Mouse (Mus musculus) CH12.LX (cell line): Measurements from ENCODE around the gene Calhm5. TPM values are rescaled to one million over a fixed set of nuclear protein-coding genes. Genes with fewer than 3 reads are reported as not detected.

Experiments used
- DNase-seq: peaks from one replicate; pipeline ENCODE4 v3.0.0-alpha.2; 2013; ENCODE audit errors: extremely low read depth
- H3K27ac ChIP-seq: 2 replicates; pipeline ENCODE4 v1.5.1; 2012; ENCODE audit warnings: low read depth, mild to moderate bottlenecking, control low read depth, moderate library complexity; ENCODE audit not compliant: insufficient read depth
- H3K27me3 ChIP-seq: replicated peaks from 2 replicates; pipeline ENCODE3; 2012; ENCODE audit warnings: inconsistent platforms
- H3K36me3 ChIP-seq, 2 experiments: replicated peaks in 1 of 2; 2 replicates each; pipeline versions ENCODE3 to v1.6.1; 2012; ENCODE audit warnings: inconsistent platforms in 1 of 2, low read length in 1 of 2, mild to moderate bottlenecking in 1 of 2, mixed read lengths in 1 of 2, moderate library complexity in 1 of 2; ENCODE audit not compliant: control insufficient read depth in 1 of 2, insufficient read depth in 1 of 2
- H3K4me1 ChIP-seq, 2 experiments: 2 replicates each; pipeline ENCODE4 v1.6.1; 2012; ENCODE audit warnings: inconsistent platforms in 1 of 2, moderate library complexity in 1 of 2; ENCODE audit not compliant: insufficient read depth in 2 of 2, control insufficient read depth in 1 of 2
- H3K4me2 ChIP-seq: 2 replicates; pipeline ENCODE4 v1.6.1; 2012; ENCODE audit warnings: low read depth, mild to moderate bottlenecking, control low read depth; ENCODE audit not compliant: poor library complexity, insufficient read depth, severe bottlenecking
- H3K4me3 ChIP-seq, 3 experiments: fragments of 150-350 bp in 1 of 3; sonication (generic) in 1 of 3; replicated peaks in 1 of 3; 2 replicates each; pipeline versions ENCODE3 to v1.5.1; 2011 to 2012; ENCODE audit warnings: low read depth in 2 of 3, low read length in 2 of 3, mild to moderate bottlenecking in 2 of 3, moderate library complexity in 2 of 3, control low read depth in 1 of 3, improper control_type of control experiment in 1 of 3, inconsistent platforms in 1 of 3, mixed read lengths in 1 of 3; ENCODE audit not compliant: poor library complexity in 1 of 3
- H3K79me2 ChIP-seq: replicated peaks from 2 replicates; pipeline ENCODE4 v1.6.1; 2012; ENCODE audit warnings: mild to moderate bottlenecking, moderate library complexity; ENCODE audit not compliant: control insufficient read depth, poor library complexity, insufficient read depth, severe bottlenecking; ENCODE audit errors: extremely low read depth
- H3K9ac ChIP-seq: 2 replicates; pipeline ENCODE4 v1.6.1; 2012; ENCODE audit warnings: low read depth, mild to moderate bottlenecking, control low read depth, moderate library complexity; ENCODE audit not compliant: insufficient read depth
- H3K9me3 ChIP-seq: replicated peaks from 2 replicates; pipeline ENCODE3; 2012; ENCODE audit warnings: low read length, inconsistent platforms, mixed read lengths
- CHD2 ChIP-seq: IDR thresholded peaks from 2 replicates; pipeline ENCODE4 v1.6.1; 2011; ENCODE audit warnings: low read length, improper control_type of control experiment
- CTCF ChIP-seq, 2 experiments: IDR thresholded peaks in 1 of 2; conservative IDR thresholded peaks in 1 of 2; 2 replicates each; pipeline ENCODE4 v1.5.1; 2011 to 2012; ENCODE audit warnings: low read depth in 2 of 2, low read length in 2 of 2, improper control_type of control experiment in 1 of 2, inconsistent platforms in 1 of 2, mild to moderate bottlenecking in 1 of 2, moderate library complexity in 1 of 2
- E2F4 ChIP-seq: IDR thresholded peaks from 2 replicates; pipeline ENCODE4 v1.6.1; 2011; ENCODE audit warnings: low read depth, low read length, improper control_type of control experiment; ENCODE audit not compliant: insufficient replicate concordance
- ELF1 ChIP-seq: IDR thresholded peaks from 2 replicates; pipeline ENCODE4 v1.6.1; 2014; ENCODE audit warnings: low read depth, mild to moderate bottlenecking, inconsistent platforms, low read length, improper control_type of control experiment
- EP300 ChIP-seq: IDR thresholded peaks from 2 replicates; pipeline ENCODE4 v1.6.1; 2011; ENCODE audit warnings: low read length, improper control_type of control experiment
- IRF4 ChIP-seq: IDR thresholded peaks from 2 replicates; pipeline ENCODE4 v1.6.1; 2014; ENCODE audit warnings: low read depth, mild to moderate bottlenecking, inconsistent platforms, low read length, improper control_type of control experiment
- JUN ChIP-seq: IDR thresholded peaks from 2 replicates; pipeline ENCODE4 v1.6.1; 2011; ENCODE audit warnings: low read depth, mild to moderate bottlenecking, low read length, improper control_type of control experiment, moderate library complexity; ENCODE audit not compliant: insufficient read depth
- MAFK ChIP-seq: IDR thresholded peaks from 2 replicates; pipeline ENCODE4 v1.6.1; 2011; ENCODE audit warnings: low read length, improper control_type of control experiment; ENCODE audit not compliant: insufficient replicate concordance
- MAX ChIP-seq: IDR thresholded peaks from 2 replicates; pipeline ENCODE4 v1.6.1; 2011; ENCODE audit warnings: low read length, improper control_type of control experiment
- MAZ ChIP-seq: IDR thresholded peaks from 2 replicates; pipeline ENCODE4 v1.6.1; 2012; ENCODE audit warnings: low read depth, mild to moderate bottlenecking, inconsistent platforms, low read length, improper control_type of control experiment, moderate library complexity
- MEF2A ChIP-seq: IDR thresholded peaks from 2 replicates; pipeline ENCODE4 v1.6.1; 2014; ENCODE audit warnings: low read depth, mild to moderate bottlenecking, inconsistent platforms, low read length, improper control_type of control experiment, borderline replicate concordance
- PAX5 ChIP-seq: IDR thresholded peaks from 2 replicates; pipeline ENCODE4 v1.6.1; 2012; ENCODE audit warnings: low read length, inconsistent platforms, mixed read lengths
- POLR2AphosphoS2 ChIP-seq: IDR thresholded peaks from 2 replicates; pipeline ENCODE4 v1.6.1; 2011; ENCODE audit warnings: low read depth, low read length, improper control_type of control experiment
- SMC3 ChIP-seq: IDR thresholded peaks from 2 replicates; pipeline ENCODE4 v1.6.1; 2011; ENCODE audit warnings: low read depth, low read length, improper control_type of control experiment
- UBTF ChIP-seq: IDR thresholded peaks from 2 replicates; pipeline ENCODE4 v1.6.1; 2012; ENCODE audit warnings: low read depth, mild to moderate bottlenecking, inconsistent platforms, low read length, improper control_type of control experiment, moderate library complexity
- USF2 ChIP-seq: conservative IDR thresholded peaks from 2 replicates; pipeline ENCODE4 v1.6.1; 2011; ENCODE audit warnings: low read depth, low read length, improper control_type of control experiment
- ZC3H11A ChIP-seq: IDR thresholded peaks from 2 replicates; pipeline ENCODE4 v1.6.1; 2012; ENCODE audit warnings: low read depth, mild to moderate bottlenecking, inconsistent platforms, low read length, improper control_type of control experiment
- ZMIZ1 ChIP-seq: IDR thresholded peaks from 2 replicates; pipeline ENCODE4 v1.6.1; 2012; ENCODE audit warnings: low read depth, mild to moderate bottlenecking, inconsistent platforms, low read length, improper control_type of control experiment
- ZNF384 ChIP-seq: IDR thresholded peaks from 2 replicates; pipeline ENCODE4 v1.6.1; 2012; ENCODE audit warnings: low read depth, low read length, improper control_type of control experiment, inconsistent platforms
- dilution Hi-C: fragments of 300-500 bp; cut with MboI; formaldehyde crosslinking; loops from 2 replicates; pipeline ENCODE4 v1.14.3; 2020; ENCODE audit warnings: low sequenced_read_pairs; ENCODE audit not compliant: extremely low pct_unique_long_range_greater_than_20kb, extremely low pct_ligation_motif_present
- in situ Hi-C: fragments of 300-500 bp; cut with MboI; formaldehyde crosslinking; loops from 3 replicates; pipeline ENCODE4 v1.14.3; 2019; ENCODE audit warnings: low sequenced_read_pairs, low pct_ligation_motif_present, low pct_unique_long_range_greater_than_20kb, mixed read lengths
- polyA plus RNA-seq: library from polyadenylated mRNA; unstranded; fragments of >175 nt; gene quantifications from 2 replicates; pipeline ENCODE4 v1.2.1, GENCODE M21; 2012; ENCODE audit warnings: low read depth; ENCODE audit not compliant: insufficient read length
- total RNA-seq, 2 experiments: library from RNA; depleted of rRNA; stranded (reverse); fragments of 300-350 nt in 1 of 2; fragments of >200 nt in 1 of 2; gene quantifications; 2 replicates each; pipeline ENCODE4 v1.2.3; 2012 to 2014

Gene Calhm5
- total and polyA plus RNA-seq, 3 experiments, result 0.09 to 0.28 TPM; not detected in 1

DNA sequence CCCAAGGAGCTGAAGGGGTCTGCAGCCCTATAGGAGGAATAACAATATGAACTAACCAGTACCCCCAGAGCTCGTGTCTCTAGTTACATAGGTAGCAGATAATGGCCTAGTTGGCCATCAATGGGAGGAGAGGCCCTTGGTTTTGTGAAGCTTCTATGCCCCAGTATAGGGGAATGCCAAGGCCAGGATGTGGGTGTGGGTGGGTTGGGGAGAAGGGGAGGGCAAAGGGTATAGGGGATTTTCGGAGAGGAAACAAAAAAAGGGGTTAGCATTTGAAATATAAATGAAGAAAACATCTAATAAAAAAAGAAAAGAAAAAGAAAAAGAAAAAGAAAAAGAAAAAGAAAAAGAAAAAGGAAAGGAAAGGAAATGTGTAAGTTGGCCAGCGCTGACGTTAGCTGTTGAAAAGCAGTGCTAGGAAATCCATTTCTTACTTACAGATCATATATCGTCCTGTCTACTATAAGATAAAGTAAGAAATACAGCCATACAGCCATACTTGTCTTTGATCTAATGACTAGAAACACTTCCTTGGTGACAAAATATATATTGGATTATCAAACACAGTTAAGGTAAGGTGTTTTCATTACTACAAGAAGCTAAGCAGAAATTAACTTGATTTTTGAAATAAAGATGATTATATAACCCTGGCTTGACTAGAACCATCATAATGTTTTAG lies 21.7 kb downstream of the Calhm5 start:
- Histone ChIP-seq H3K4me1 (peaks cover 0 to 8% of the 10 kb centered on the region in 2 experiments; a peak in 2 of 4 replicates), H3K9ac (no peak overlapping the region), H3K79me2 (no peaks in the 10 kb centered on the region), H3K4me3 (no peak overlapping the region)
- dilution Hi-C loops, result no loop called here
- TF ChIP-seq UBTF (no peak), E2F4 (no peak), ZC3H11A (no peak), MAX (no peak)
- TF ChIP-seq, all 38 proteins: peak for 0
- Histone ChIP-seq H3K27me3 (no peaks in the 10 kb centered on the region), H3K36me3 (no peaks in the 10 kb centered on the region), H3K4me2 (no peak overlapping the region), H3K27ac (no peak overlapping the region), H3K9me3 (no peaks in the 10 kb centered on the region)
- no peak for DNase-seq
- in situ Hi-C loops, result no loop called here

DNA sequence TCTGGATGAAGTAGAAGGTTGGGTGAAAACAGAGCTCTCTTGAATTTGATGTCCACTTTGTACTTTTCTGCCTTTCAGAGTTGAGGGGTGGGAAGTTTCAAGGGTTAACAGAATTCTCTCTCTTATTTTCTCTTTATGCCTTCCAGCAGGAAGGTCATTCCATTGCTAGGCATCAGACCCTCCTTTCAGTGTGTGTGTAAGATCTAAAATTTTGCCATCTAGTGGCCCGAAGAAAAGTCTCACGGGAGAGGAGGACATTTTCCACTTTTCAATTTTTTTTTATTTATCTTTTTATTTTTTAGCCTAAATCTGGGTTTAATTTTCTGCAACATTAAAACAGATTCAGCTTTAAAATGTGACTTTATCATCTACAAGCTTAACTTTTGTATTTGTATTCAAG lies 24.7 kb downstream of the Calhm5 start:
- H3K4me2 ChIP-seq, result peak overlapping the region; percentile 50
- no peaks in the 10 kb centered on the region for H3K36me3 ChIP-seq
- dilution Hi-C loops, result no loop called here
- no peak for DNase-seq
- no peak overlapping the region for H3K4me3 ChIP-seq
- H3K9ac ChIP-seq, result no peak overlapping the region
- in situ Hi-C loops, result no loop called here
- peaks cover 0 to 8% of the 10 kb centered on the region in 2 experiments; a peak in 2 of 4 replicates for H3K4me1 ChIP-seq
- no peaks in the 10 kb centered on the region for H3K9me3 ChIP-seq
- TF ChIP-seq MEF2A (no peak), MAZ (no peak), ZNF384 (0 out of 2 replicates have a peak, but pooled peaks have one; percentile 49), CHD2 (no peak), CTCF (conservative IDR thresholded peaks at IDR 0.05 in 1 of 2, IDR thresholded peaks at IDR 0.05 in 1 of 2; ENCODE audit: low read depth in 2 of 2, low read length in 2 of 2) (peak in 1 of 2 experiments; percentile 55; a peak in 2 of 4 replicates), EP300 (no peak), ZC3H11A (no peak), JUN (no peak), ZMIZ1 (no peak), E2F4 (no peak), PAX5 (no peak), POLR2AphosphoS2 (no peak), USF2 (no peak), IRF4 (no peak), SMC3 (peak; percentile 17; the same call in 1 of the 2 replicates), ELF1 (no peak), MAFK (no peak)
- H3K27me3 ChIP-seq, result no peaks in the 10 kb centered on the region
- no peaks in the 10 kb centered on the region for H3K79me2 ChIP-seq
- H3K27ac ChIP-seq, result no peak overlapping the region
